Mouse (Mus musculus): Measurements from ENCODE around the gene Ces2b. TPM values are rescaled to one million over a fixed set of nuclear protein-coding genes. Genes with fewer than 3 reads are reported as not detected.

Gene Ces2b
- polyA plus RNA-seq (2016; fragmentation: Nextera tagmentation; extraction: Ambion mirVana): 0.10 and 0.12 TPM in 2 replicates

DNA sequence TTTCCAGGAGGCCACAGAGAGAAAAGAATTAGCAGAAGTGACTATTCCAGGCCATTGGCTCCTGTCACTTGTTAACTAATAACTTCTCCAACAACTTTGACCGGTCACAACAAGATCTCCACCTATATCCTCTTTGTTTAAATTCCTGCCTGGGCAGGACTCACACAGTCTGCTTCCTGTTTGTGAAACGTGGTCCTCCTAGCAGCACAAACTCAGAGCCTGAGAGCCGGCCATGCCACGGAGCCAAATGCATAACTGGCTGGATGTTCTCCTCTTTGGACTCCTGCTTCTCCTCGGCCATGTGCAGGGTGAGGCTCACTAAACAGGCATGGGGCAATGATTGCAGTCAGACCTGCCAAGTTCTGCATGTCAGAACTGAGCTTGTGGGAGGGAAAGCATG lies at the start of gene Ces2b:
Gene Ces2b, plus strand, starts transcription at position 133 of the 400 bp plus-strand sequence.
- H3K9me3 ChIP-seq: no peaks in the 10 kb centered on the region
- H3K27me3 ChIP-seq: no peaks in the 10 kb centered on the region
- WGBS: 78% methylated on average over 5 of the region's 5 CpGs
- no peak for ATAC-seq (ENCODE audit: low FRiP score, low read depth)
- H3K36me3 ChIP-seq: no peaks in the 10 kb centered on the region
- H3K4me1 ChIP-seq: no peaks in the 10 kb centered on the region
- no peak within 1 kb of the TSS for H3K4me2 ChIP-seq (replicated peaks)
- no peak within 1 kb of the TSS for H3K9ac ChIP-seq (replicated peaks)
- H3K27ac ChIP-seq (replicated peaks): no peak within 1 kb of the TSS
- no peak within 1 kb of the TSS for H3K4me3 ChIP-seq

DNA sequence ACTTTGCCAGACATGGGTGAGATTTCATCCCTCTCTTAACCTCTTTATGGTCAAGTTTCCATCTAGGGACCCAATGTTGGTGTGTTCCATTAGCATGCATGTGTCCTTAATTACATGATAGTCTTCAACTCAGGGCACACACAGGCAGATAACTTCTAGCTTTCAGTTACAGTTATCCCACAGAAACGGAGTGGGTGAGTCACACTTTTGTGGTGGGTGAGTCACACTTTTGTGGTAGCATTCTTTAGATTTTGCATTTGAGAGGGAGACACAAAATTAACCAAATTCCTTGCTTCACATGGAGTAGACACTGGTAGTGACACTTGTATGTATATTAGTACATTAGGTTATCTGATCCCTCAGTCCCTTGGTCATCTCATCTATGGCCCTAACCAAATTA lies 44.3 kb upstream of the Ces2b start:
- Histone ChIP-seq H3K27ac (replicated peaks) (no peak overlapping the region), H3K4me3 (no peak overlapping the region), H3K9ac (replicated peaks) (no peak overlapping the region), H3K9me3 (no peaks in the 10 kb centered on the region), H3K27me3 (no peaks in the 10 kb centered on the region), H3K36me3 (no peaks in the 10 kb centered on the region), H3K4me1 (no peaks in the 10 kb centered on the region), H3K4me2 (replicated peaks) (no peak overlapping the region)
- 74% methylated on average over 1 of the region's 1 CpGs for WGBS
- no peak for ATAC-seq (ENCODE audit: low FRiP score, low read depth)

- no peak overlapping the region for H3K27ac ChIP-seq (replicated peaks)
- H3K36me3 ChIP-seq: no peaks in the 10 kb centered on the region
- H3K27me3 ChIP-seq: no peaks in the 10 kb centered on the region
- H3K4me1 ChIP-seq: no peaks in the 10 kb centered on the region
- no peak overlapping the region for H3K4me3 ChIP-seq
- 88% methylated on average over 2 of the region's 2 CpGs for WGBS
- no peak overlapping the region for H3K4me2 ChIP-seq (replicated peaks)
- no peaks in the 10 kb centered on the region for H3K9me3 ChIP-seq
- no peak overlapping the region for H3K9ac ChIP-seq (replicated peaks)
- ATAC-seq (ENCODE audit: low FRiP score, low read depth): no peak
Measured at GRCm38 (mm10) chr8:104788929-104789328, 42.4 kb upstream of the Ces2b start.

GRCm38 (mm10) chr8:104789886-104790680 lies 41.3 kb upstream of the Ces2b start:
- no peak overlapping the region for H3K9ac ChIP-seq (replicated peaks)
- H3K4me2 ChIP-seq (replicated peaks): no peak overlapping the region
- H3K27me3 ChIP-seq: no peaks in the 10 kb centered on the region
- H3K4me3 ChIP-seq: no peak overlapping the region
- H3K36me3 ChIP-seq: no peaks in the 10 kb centered on the region
- no peaks in the 10 kb centered on the region for H3K4me1 ChIP-seq
- 68% methylated on average over 3 of the region's 3 CpGs for WGBS
- no peaks in the 10 kb centered on the region for H3K9me3 ChIP-seq
- no peak overlapping the region for H3K27ac ChIP-seq (replicated peaks)
- ATAC-seq (ENCODE audit: low FRiP score, low read depth): no peak

DNA sequence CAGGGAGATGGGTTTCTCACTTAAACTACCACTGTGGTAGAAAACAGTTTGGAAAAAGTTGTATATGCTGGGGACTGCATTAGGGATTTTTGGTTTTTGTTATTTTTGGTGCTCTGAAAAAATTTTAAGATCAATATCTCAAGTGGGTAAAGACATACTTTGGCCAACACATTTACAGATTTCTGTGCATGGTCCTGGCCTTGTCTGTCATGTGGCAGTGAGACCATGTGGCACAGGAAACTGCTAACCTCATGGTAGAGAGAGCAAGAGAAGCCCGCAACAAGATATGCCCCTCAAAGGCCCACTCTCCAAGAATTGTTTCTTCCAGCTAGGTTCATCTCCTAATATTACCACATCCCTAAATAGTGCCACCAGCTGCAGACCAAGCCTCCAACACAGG lies 32.0 kb upstream of the Ces2b start:
- ATAC-seq (ENCODE audit: low FRiP score, low read depth): no peak
- Histone ChIP-seq H3K36me3 (no peaks in the 10 kb centered on the region), H3K9ac (replicated peaks) (no peak overlapping the region), H3K4me3 (no peak overlapping the region), H3K27ac (replicated peaks) (no peak overlapping the region), H3K27me3 (no peaks in the 10 kb centered on the region), H3K4me2 (replicated peaks) (no peak overlapping the region), H3K4me1 (no peaks in the 10 kb centered on the region), H3K9me3 (no peaks in the 10 kb centered on the region)
- 88% methylated on average over 1 of the region's 1 CpGs for WGBS

- no peak overlapping the region for H3K9ac ChIP-seq (replicated peaks)
- no peak overlapping the region for H3K27ac ChIP-seq (replicated peaks)
- ATAC-seq (ENCODE audit: low FRiP score, low read depth): peak; percentile 60
- H3K9me3 ChIP-seq: no peaks in the 10 kb centered on the region
- H3K4me3 ChIP-seq: no peak overlapping the region
- whole genome bisulfite sequencing: 8% methylated on average over 2 of the region's 2 CpGs
- H3K27me3 ChIP-seq: no peaks in the 10 kb centered on the region
- H3K36me3 ChIP-seq: no peaks in the 10 kb centered on the region
- H3K4me1 ChIP-seq: peaks cover 4% of the 10 kb centered on the region; the same call in 1 of the 2 replicates
- H3K4me2 ChIP-seq (replicated peaks): no peak overlapping the region
Measured at GRCm38 (mm10) chr8:104806127-104806526, 25.2 kb upstream of the Ces2b start.

GRCm38 (mm10) chr8:104808542-104809413 lies 22.6 kb upstream of the Ces2b start:
- no peak overlapping the region for H3K27ac ChIP-seq (replicated peaks)
- 81% methylated on average over 7 of the region's 7 CpGs for WGBS
- H3K9me3 ChIP-seq: no peaks in the 10 kb centered on the region
- no peaks in the 10 kb centered on the region for H3K27me3 ChIP-seq
- no peak for ATAC-seq (ENCODE audit: low FRiP score, low read depth)
- no peak overlapping the region for H3K4me3 ChIP-seq
- peaks cover 4% of the 10 kb centered on the region; the same call in 1 of the 2 replicates for H3K4me1 ChIP-seq
- H3K4me2 ChIP-seq (replicated peaks): no peak overlapping the region
- no peak overlapping the region for H3K9ac ChIP-seq (replicated peaks)
- no peaks in the 10 kb centered on the region for H3K36me3 ChIP-seq

DNA sequence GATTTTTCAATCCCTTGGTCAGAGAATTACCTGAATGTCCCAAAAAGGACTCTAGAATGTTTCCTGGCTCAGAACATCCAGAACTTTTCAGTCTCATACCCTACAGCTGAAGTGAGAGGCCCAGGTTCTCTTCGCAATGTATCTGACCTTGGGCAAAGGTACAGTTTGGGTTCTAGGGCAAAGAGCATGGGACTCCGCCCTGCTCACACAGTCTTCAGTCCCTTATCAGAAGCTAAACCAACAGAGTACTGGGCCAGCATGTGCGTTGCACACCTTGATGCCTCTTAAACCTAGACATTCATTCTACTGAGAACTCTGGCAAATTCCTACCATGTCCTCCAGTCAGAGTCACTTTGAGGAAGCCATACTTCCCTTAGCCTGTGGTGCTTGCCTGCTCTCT lies 21.9 kb upstream of the Ces2b start:
- Histone ChIP-seq H3K4me2 (replicated peaks) (no peak overlapping the region), H3K9me3 (no peaks in the 10 kb centered on the region), H3K36me3 (no peaks in the 10 kb centered on the region), H3K4me3 (no peak overlapping the region), H3K27ac (replicated peaks) (no peak overlapping the region), H3K9ac (replicated peaks) (no peak overlapping the region), H3K4me1 (peaks cover 4% of the 10 kb centered on the region; the same call in 1 of the 2 replicates), H3K27me3 (no peaks in the 10 kb centered on the region)
- WGBS: 95% methylated on average over 3 of the region's 3 CpGs
- no peak for ATAC-seq (ENCODE audit: low FRiP score, low read depth)

GRCm38 (mm10) chr8:104826912-104827311 lies 4.5 kb upstream of the Ces2b start:
- ATAC-seq (ENCODE audit: low FRiP score, low read depth): no peak
- Histone ChIP-seq H3K36me3 (no peaks in the 10 kb centered on the region), H3K27me3 (no peaks in the 10 kb centered on the region), H3K4me2 (replicated peaks) (no peak overlapping the region), H3K4me3 (no peak overlapping the region), H3K9ac (replicated peaks) (no peak overlapping the region), H3K9me3 (no peaks in the 10 kb centered on the region), H3K27ac (replicated peaks) (no peak overlapping the region), H3K4me1 (no peaks in the 10 kb centered on the region)
- 76% methylated on average over 1 of the region's 1 CpGs for WGBS

- Histone ChIP-seq H3K9me3 (no peaks in the 10 kb centered on the region), H3K36me3 (no peaks in the 10 kb centered on the region), H3K4me1 (no peaks in the 10 kb centered on the region), H3K4me2 (replicated peaks) (no peak overlapping the region), H3K27ac (replicated peaks) (no peak overlapping the region), H3K4me3 (no peak overlapping the region), H3K27me3 (no peaks in the 10 kb centered on the region), H3K9ac (replicated peaks) (no peak overlapping the region)
- 79% methylated on average over 3 of the region's 3 CpGs for WGBS
- no peak for ATAC-seq (ENCODE audit: low FRiP score, low read depth)
Measured at GRCm38 (mm10) chr8:104828221-104828620, 3.2 kb upstream of the Ces2b start.

- H3K27me3 ChIP-seq: no peaks in the 10 kb centered on the region
- 88% methylated on average over 3 of the region's 3 CpGs for WGBS
- no peak overlapping the region for H3K4me2 ChIP-seq (replicated peaks)
- ATAC-seq (ENCODE audit: low FRiP score, low read depth): no peak
- H3K36me3 ChIP-seq: no peaks in the 10 kb centered on the region
- no peaks in the 10 kb centered on the region for H3K4me1 ChIP-seq
- no peaks in the 10 kb centered on the region for H3K9me3 ChIP-seq
- H3K9ac ChIP-seq (replicated peaks): no peak overlapping the region
- H3K27ac ChIP-seq (replicated peaks): no peak overlapping the region
- H3K4me3 ChIP-seq: no peak overlapping the region
Measured at GRCm38 (mm10) chr8:104841360-104842078, 10.1 kb downstream of the Ces2b start.

GRCm38 (mm10) chr8:104846831-104847230 lies 15.5 kb downstream of the Ces2b start, which contains the start of gene Ces2c:
Ces2c (plus strand) TSS chr8:104847068.
- H3K4me1 ChIP-seq: no peaks in the 10 kb centered on the region
- 93% methylated on average over 3 of the region's 3 CpGs for WGBS
- no peak for ATAC-seq (ENCODE audit: low FRiP score, low read depth)

More at GRCm38 (mm10) chr8:104846831-104847230, 15.5 kb downstream of the Ces2b start, which contains the start of gene Ces2c:
- H3K9me3 ChIP-seq: no peaks in the 10 kb centered on the region
- no peak within 1 kb of the TSS for H3K4me3 ChIP-seq
- H3K27me3 ChIP-seq: no peaks in the 10 kb centered on the region
- H3K4me2 ChIP-seq (replicated peaks): no peak within 1 kb of the TSS
- no peak within 1 kb of the TSS for H3K9ac ChIP-seq (replicated peaks)
- no peak within 1 kb of the TSS for H3K27ac ChIP-seq (replicated peaks)
- no peaks in the 10 kb centered on the region for H3K36me3 ChIP-seq

Data from midbrain, embryonic 12.5 days (tissue).